Mouse (Mus musculus) myocyte (in vitro differentiated cells): ENCODE measurements at regions not wholly inside any gene's neighbourhood (a gene's known extent, or its start where the extent isn't known, plus 50 kb on each side); places are given as distances from the start of the nearest gene placed in this dataset.

Source experiments
- H3K27me3 ChIP-seq: one replicate; pipeline ENCODE4 v1.6.1; 2011; ENCODE audit not compliant: control insufficient read depth, insufficient read depth, insufficient read length
- H3K36me3 ChIP-seq: one replicate; pipeline ENCODE4 v1.6.1; 2011; ENCODE audit not compliant: control insufficient read depth, insufficient read depth
- H3K4me2 ChIP-seq: one replicate; pipeline ENCODE4 v1.6.1; 2011; ENCODE audit warnings: low read depth, control low read depth
- H3K4me3 ChIP-seq: one replicate; pipeline ENCODE4 v1.5.1; 2011; ENCODE audit warnings: mild to moderate bottlenecking, control low read depth, moderate library complexity
- H3K79me2 ChIP-seq: one replicate; pipeline ENCODE4 v1.6.1; 2011; ENCODE audit not compliant: control insufficient read depth, insufficient read depth
- H3ac ChIP-seq: one replicate; pipeline ENCODE4 v1.6.1; 2011; ENCODE audit not compliant: control insufficient read depth, insufficient read length
- CEBPB ChIP-seq: IDR thresholded peaks from 2 replicates; pipeline ENCODE4 v1.6.1; 2011; ENCODE audit warnings: mild to moderate bottlenecking, moderate library complexity; ENCODE audit not compliant: poor library complexity, insufficient read depth, severe bottlenecking
- E2F4 ChIP-seq: IDR thresholded peaks from one replicate; pipeline ENCODE4 v1.6.1; 2011; ENCODE audit warnings: mild to moderate bottlenecking, control low read depth, moderate library complexity; ENCODE audit not compliant: insufficient read depth
- MAX ChIP-seq: IDR thresholded peaks from one replicate; pipeline ENCODE4 v1.6.1; 2011; ENCODE audit warnings: low read depth, mild to moderate bottlenecking, control low read depth
- MYOD1 ChIP-seq, 3 experiments: IDR thresholded peaks; one replicate each; pipeline ENCODE4 v1.6.1; 2011; ENCODE audit warnings: control low read depth in 2 of 3, low read depth in 2 of 3, mild to moderate bottlenecking in 2 of 3, moderate library complexity in 1 of 3; ENCODE audit not compliant: insufficient read length in 2 of 3, control insufficient read depth in 1 of 3
- MYOG ChIP-seq, 3 experiments: IDR thresholded peaks; one replicate each; pipeline ENCODE4 v1.6.1; 2011; ENCODE audit warnings: control low read depth in 2 of 3, low read depth in 2 of 3, mild to moderate bottlenecking in 2 of 3; ENCODE audit not compliant: insufficient read length in 2 of 3, control insufficient read depth in 1 of 3, insufficient read depth in 1 of 3
- POLR2A ChIP-seq: IDR thresholded peaks from one replicate; pipeline ENCODE4 v1.6.1; 2011; ENCODE audit warnings: low read depth, mild to moderate bottlenecking, control low read depth, moderate library complexity; ENCODE audit not compliant: insufficient read length
- POLR2AphosphoS2 ChIP-seq: IDR thresholded peaks from one replicate; pipeline ENCODE4 v1.6.1; 2011; ENCODE audit warnings: low read depth, control low read depth; ENCODE audit not compliant: insufficient read length
- REST ChIP-seq: IDR thresholded peaks from one replicate; pipeline ENCODE4 v1.6.1; 2011; ENCODE audit warnings: mild to moderate bottlenecking, control low read depth, moderate library complexity; ENCODE audit not compliant: insufficient read depth, insufficient read length
- SRF ChIP-seq: IDR thresholded peaks from one replicate; pipeline ENCODE4 v1.6.1; 2011; ENCODE audit warnings: low read depth; ENCODE audit not compliant: control insufficient read depth, insufficient read length
- TCF12 ChIP-seq: IDR thresholded peaks from one replicate; pipeline ENCODE4 v1.6.1; 2011; ENCODE audit warnings: mild to moderate bottlenecking, control low read depth; ENCODE audit not compliant: poor library complexity, insufficient read depth, severe bottlenecking
- TCF3 ChIP-seq: IDR thresholded peaks from one replicate; pipeline ENCODE4 v1.6.1; 2011; ENCODE audit warnings: low read depth, control low read depth; ENCODE audit not compliant: insufficient read length
- USF1 ChIP-seq: IDR thresholded peaks from one replicate; pipeline ENCODE4 v1.6.1; 2011; ENCODE audit warnings: low read depth, mild to moderate bottlenecking, control low read depth, moderate library complexity

GRCm38 (mm10) chr13:51906103-51906502, 59.6 kb downstream of the Gadd45g start:
- H3K27me3 ChIP-seq: no peaks in the 10 kb centered on the region
- H3ac ChIP-seq: no peak overlapping the region
- H3K4me2 ChIP-seq: no peak overlapping the region
- no peaks in the 10 kb centered on the region for H3K79me2 ChIP-seq
- TF ChIP-seq MAX (no peak), SRF (no peak), CEBPB (no peak), MYOD1 (IDR thresholded peaks at IDR 0.05; ENCODE audit: control insufficient read depth in 1 of 3, insufficient read length in 2 of 3, low read depth in 2 of 3) (no peak), POLR2A (no peak), REST (no peak), POLR2AphosphoS2 (no peak), E2F4 (no peak), TCF3 (no peak), TCF12 (no peak), MYOG (IDR thresholded peaks at IDR 0.05; ENCODE audit: control insufficient read depth in 1 of 3, insufficient read depth in 1 of 3, insufficient read length in 2 of 3, low read depth in 2 of 3) (no peak), USF1 (no peak)
- no peak overlapping the region for H3K4me3 ChIP-seq
- no peaks in the 10 kb centered on the region for H3K36me3 ChIP-seq

GRCm38 (mm10) chr13:51908514-51908913, 62.0 kb downstream of the Gadd45g start:
- H3K27me3 ChIP-seq: no peaks in the 10 kb centered on the region
- no peaks in the 10 kb centered on the region for H3K36me3 ChIP-seq
- no peaks in the 10 kb centered on the region for H3K79me2 ChIP-seq
- no peak overlapping the region for H3K4me3 ChIP-seq
- no peak for TF ChIP-seq MYOD1 (IDR thresholded peaks at IDR 0.05; ENCODE audit: control insufficient read depth in 1 of 3, insufficient read length in 2 of 3, low read depth in 2 of 3)
- TF ChIP-seq TCF3: no peak
- no peak overlapping the region for H3ac ChIP-seq
- no peak overlapping the region for H3K4me2 ChIP-seq

- H3ac ChIP-seq: no peak overlapping the region
- TF ChIP-seq E2F4: no peak
- no peak for TF ChIP-seq TCF3
- no peak for TF ChIP-seq REST
- no peak for TF ChIP-seq SRF
- TF ChIP-seq POLR2AphosphoS2: no peak
- no peak for TF ChIP-seq CEBPB
- no peak for TF ChIP-seq USF1
- no peak for TF ChIP-seq MYOG (IDR thresholded peaks at IDR 0.05; ENCODE audit: control insufficient read depth in 1 of 3, insufficient read depth in 1 of 3, insufficient read length in 2 of 3, low read depth in 2 of 3)
- no peak for TF ChIP-seq MYOD1 (IDR thresholded peaks at IDR 0.05; ENCODE audit: control insufficient read depth in 1 of 3, insufficient read length in 2 of 3, low read depth in 2 of 3)
- TF ChIP-seq POLR2A: no peak
- no peak for TF ChIP-seq MAX
- no peak for TF ChIP-seq TCF12
- no peaks in the 10 kb centered on the region for H3K79me2 ChIP-seq
- H3K4me3 ChIP-seq: no peak overlapping the region
- no peaks in the 10 kb centered on the region for H3K36me3 ChIP-seq
- H3K27me3 ChIP-seq: no peaks in the 10 kb centered on the region
- no peak overlapping the region for H3K4me2 ChIP-seq
These were observed 65.0 kb downstream of the Gadd45g start for GRCm38 (mm10) chr13:51911296-51911998.

- Histone ChIP-seq H3K27me3 (no peaks in the 10 kb centered on the region), H3ac (no peak overlapping the region), H3K79me2 (no peaks in the 10 kb centered on the region), H3K36me3 (no peaks in the 10 kb centered on the region), H3K4me2 (no peak overlapping the region), H3K4me3 (no peak overlapping the region)
- TF ChIP-seq MYOD1 (IDR thresholded peaks at IDR 0.05; ENCODE audit: control insufficient read depth in 1 of 3, insufficient read length in 2 of 3, low read depth in 2 of 3): no peak
- TF ChIP-seq REST: no peak
- no peak for TF ChIP-seq POLR2A
- TF ChIP-seq USF1: no peak
- TF ChIP-seq POLR2AphosphoS2: no peak
- no peak for TF ChIP-seq MYOG (IDR thresholded peaks at IDR 0.05; ENCODE audit: control insufficient read depth in 1 of 3, insufficient read depth in 1 of 3, insufficient read length in 2 of 3, low read depth in 2 of 3)
- TF ChIP-seq TCF12: no peak
- no peak for TF ChIP-seq MAX
- TF ChIP-seq CEBPB: no peak
- no peak for TF ChIP-seq E2F4
- no peak for TF ChIP-seq SRF
These were observed 66.0 kb downstream of the Gadd45g start for GRCm38 (mm10) chr13:51912477-51912876.

- H3K4me3 ChIP-seq: no peak overlapping the region
These were observed 66.5 kb downstream of the Gadd45g start for GRCm38 (mm10) chr13:51912994-51913393.

More at GRCm38 (mm10) chr13:51912994-51913393, 66.5 kb downstream of the Gadd45g start:
- Histone ChIP-seq H3K36me3 (no peaks in the 10 kb centered on the region), H3K4me2 (no peak overlapping the region), H3ac (no peak overlapping the region), H3K79me2 (no peaks in the 10 kb centered on the region), H3K27me3 (no peaks in the 10 kb centered on the region)
- TF ChIP-seq TCF3: no peak
- TF ChIP-seq USF1: no peak
- no peak for TF ChIP-seq POLR2A
- no peak for TF ChIP-seq MYOG (IDR thresholded peaks at IDR 0.05; ENCODE audit: control insufficient read depth in 1 of 3, insufficient read depth in 1 of 3, insufficient read length in 2 of 3, low read depth in 2 of 3)
- TF ChIP-seq MYOD1 (IDR thresholded peaks at IDR 0.05; ENCODE audit: control insufficient read depth in 1 of 3, insufficient read length in 2 of 3, low read depth in 2 of 3): no peak
- no peak for TF ChIP-seq SRF
- no peak for TF ChIP-seq POLR2AphosphoS2
